Mouse (Mus musculus) hindbrain, embryonic 14.5 days (tissue): ENCODE data around the gene E430018J23Rik. TPM values are rescaled to one million over a fixed set of nuclear protein-coding genes. Genes with fewer than 3 reads are reported as not detected.

ENCODE experiments used
- polyA plus RNA-seq: library from polyadenylated mRNA; unstranded; fragments of >200 nt; fragmentation: Nextera tagmentation; extraction: Ambion mirVana; gene quantifications from 2 replicates; pipeline ENCODE4 v1.2.1, GENCODE M21; 2014

The E430018J23Rik gene
- polyA plus RNA-seq, 1 experiment from 2014 or later = 6.4 TPM

Other genes starting within 250 kb of the E430018J23Rik start
- 63.7 and 64.9 TPM in 2 replicates for gene Cd2bp2, start 197.6 kb downstream of the E430018J23Rik start, polyA plus RNA-seq
- 24.6 and 33.0 TPM in 2 replicates for gene Tbc1d10b, start 185.2 kb downstream of the E430018J23Rik start, polyA plus RNA-seq
- 2.2 and 2.8 TPM in 2 replicates for gene Mylpf, start 184.7 kb downstream of the E430018J23Rik start, polyA plus RNA-seq
- 25.0 TPM in 2 replicates for gene Zfp553, start 160.6 kb downstream of the E430018J23Rik start, polyA plus RNA-seq
- 8.3 and 9.2 TPM in 2 replicates for gene Sept1, start 160.5 kb downstream of the E430018J23Rik start, polyA plus RNA-seq
- 63.4 and 63.5 TPM in 2 replicates for gene Zfp771, start 149.4 kb downstream of the E430018J23Rik start, polyA plus RNA-seq
- gene Dctpp1, start 132.9 kb downstream of the E430018J23Rik start, polyA plus RNA-seq = 119 and 126 TPM in 2 replicates
- 76.3 and 80.6 TPM in 2 replicates for gene Sephs2, start 119.6 kb downstream of the E430018J23Rik start, polyA plus RNA-seq
- gene Itgal, start 97.4 kb downstream of the E430018J23Rik start, polyA plus RNA-seq = 0.12 and 0.46 TPM in 2 replicates
- 4.8 and 6.1 TPM in 2 replicates for gene Zfp768, start 48.0 kb downstream of the E430018J23Rik start, polyA plus RNA-seq
- 8.2 and 8.5 TPM in 2 replicates for gene Zfp747, start 17.6 kb downstream of the E430018J23Rik start, polyA plus RNA-seq
- gene 9130019O22Rik, start 6.5 kb downstream of the E430018J23Rik start, polyA plus RNA-seq = 4.5 and 5.7 TPM in 2 replicates
- gene Zfp764, start 13.2 kb upstream of the E430018J23Rik start, polyA plus RNA-seq = 4.2 and 5.3 TPM in 2 replicates
- gene Zfp688, start 28.4 kb upstream of the E430018J23Rik start, polyA plus RNA-seq = 25.6 and 31.6 TPM in 2 replicates
- 12.9 and 14.0 TPM in 2 replicates for gene Zfp689, start 55.5 kb upstream of the E430018J23Rik start, polyA plus RNA-seq
- 36.1 and 37.5 TPM in 2 replicates for gene Prr14, start 66.0 kb upstream of the E430018J23Rik start, polyA plus RNA-seq
- gene Fbrs, start 85.6 kb upstream of the E430018J23Rik start, polyA plus RNA-seq = 13.6 and 15.3 TPM in 2 replicates
- 62.1 and 67.3 TPM in 2 replicates for gene Srcap, start 118.4 kb upstream of the E430018J23Rik start, polyA plus RNA-seq
- gene Gm42715, start 126.0 kb upstream of the E430018J23Rik start, polyA plus RNA-seq = 15.6 TPM in 2 replicates
- 7.1 and 10.3 TPM in 2 replicates for gene Tmem265, start 167.8 kb upstream of the E430018J23Rik start, polyA plus RNA-seq
- 53.5 and 64.3 TPM in 2 replicates for gene Phkg2, start 179.7 kb upstream of the E430018J23Rik start, polyA plus RNA-seq
- gene Ccdc189, start 195.0 kb upstream of the E430018J23Rik start, polyA plus RNA-seq = 9.2 and 9.8 TPM in 2 replicates
- gene Rnf40, start 195.1 kb upstream of the E430018J23Rik start, polyA plus RNA-seq = 37.4 and 40.6 TPM in 2 replicates
- gene Zfp629, start 222.2 kb upstream of the E430018J23Rik start, polyA plus RNA-seq = 22.2 and 22.9 TPM in 2 replicates